Mouse (Mus musculus): ENCODE results near the gene Neurod2. TPM values are rescaled to one million over a fixed set of nuclear protein-coding genes. Genes with fewer than 3 reads are reported as not detected.

Neurod2 gene
- polyA plus RNA-seq, 1 experiment from 2014 or later = 25.5 TPM

DNA sequence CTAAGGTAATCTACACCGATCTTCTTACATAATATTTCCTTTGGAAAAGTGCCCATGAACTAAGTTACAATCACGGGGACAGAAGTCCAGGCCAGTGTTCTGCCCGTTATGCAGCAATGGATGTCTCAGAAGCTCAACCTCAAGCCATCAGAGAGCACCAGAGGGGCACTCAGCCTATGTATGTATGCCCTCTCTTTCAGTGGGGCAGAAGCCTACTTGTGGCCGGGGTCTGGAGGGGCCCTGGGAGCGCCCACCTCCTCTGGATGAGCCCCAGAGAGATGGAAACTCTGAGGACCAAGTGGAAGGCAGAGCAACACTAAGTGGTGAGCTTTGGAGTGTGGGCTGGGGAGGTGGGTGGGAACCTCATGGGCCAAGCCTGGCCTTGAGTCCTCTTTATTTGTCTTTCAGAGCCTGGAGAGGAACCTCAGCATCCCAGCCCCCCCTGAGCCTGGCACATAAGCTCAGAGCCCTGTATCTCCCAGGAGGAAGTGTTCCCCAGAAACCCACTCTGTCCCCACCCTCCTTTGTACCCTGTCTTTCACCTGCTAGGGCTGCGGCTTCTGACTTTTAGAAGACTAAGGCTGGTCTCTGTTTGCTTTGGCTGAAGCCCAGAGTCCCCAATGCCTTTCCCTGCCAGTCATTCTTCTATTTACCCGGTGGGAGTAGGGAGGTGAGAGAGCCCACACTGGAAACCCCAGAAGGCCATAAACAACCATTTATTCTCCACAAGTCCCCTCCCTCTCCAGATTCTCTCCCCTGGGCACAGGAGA is 27.4 kb upstream of the Neurod2 start:
- WGBS = 77% methylated on average over 7 of the region's 7 CpGs
- H3K9me3 ChIP-seq (ENCODE audit: control insufficient read depth, low read length) = no peaks in the 10 kb centered on the region
- H3K27me3 ChIP-seq (ENCODE audit: control insufficient read depth, insufficient read depth, low read length) = peaks cover 11% of the 10 kb centered on the region
- no peak overlapping the region for H3K27ac ChIP-seq (ENCODE audit: low read depth, low read length)
- no peak overlapping the region for H3K4me3 ChIP-seq (ENCODE audit: low read depth, low read length)
- no peaks in the 10 kb centered on the region for H3K36me3 ChIP-seq (ENCODE audit: control insufficient read depth, insufficient read depth, low read length)
- ATAC-seq (ENCODE audit: low read depth) = no peak
- H3K4me2 ChIP-seq (ENCODE audit: low read depth, low read length) = no peak overlapping the region
- no peak overlapping the region for H3K9ac ChIP-seq (replicated peaks; ENCODE audit: low read depth, low read length)
- peaks cover 26% of the 10 kb centered on the region for H3K4me1 ChIP-seq (ENCODE audit: control insufficient read depth, insufficient read depth, low read length)

DNA sequence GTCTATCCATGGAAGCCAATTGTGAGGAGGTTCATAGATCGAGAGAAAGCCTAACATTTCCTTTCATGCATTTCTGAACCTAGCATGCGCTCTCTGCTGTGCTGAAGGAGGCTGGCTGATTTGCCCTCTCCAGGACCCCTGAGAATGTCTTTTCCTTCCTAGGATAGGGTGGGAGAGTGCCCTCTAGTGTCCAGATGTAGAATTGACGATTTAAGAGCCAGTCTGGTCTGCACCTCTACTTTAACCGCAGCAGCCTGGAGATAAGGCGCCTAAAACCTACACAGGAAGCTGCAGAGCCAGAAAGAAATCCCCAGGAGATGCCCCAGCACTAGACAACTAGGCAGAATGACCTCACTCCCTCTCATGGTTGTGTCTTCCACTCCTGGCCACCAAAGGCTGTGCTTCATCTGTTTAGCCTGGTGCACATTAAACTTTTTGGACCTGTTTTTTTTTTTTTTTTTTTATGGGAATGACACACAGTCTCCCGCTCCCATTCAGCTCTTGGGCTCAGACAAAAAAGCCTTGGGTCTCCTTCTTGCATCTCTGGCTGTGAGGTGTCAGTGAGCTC is 26.4 kb upstream of the Neurod2 start:
- Histone ChIP-seq H3K9ac (replicated peaks; ENCODE audit: low read depth, low read length) (no peak overlapping the region), H3K27ac (ENCODE audit: low read depth, low read length) (no peak overlapping the region), H3K27me3 (ENCODE audit: control insufficient read depth, insufficient read depth, low read length) (peaks cover 19% of the 10 kb centered on the region), H3K4me3 (ENCODE audit: low read depth, low read length) (no peak overlapping the region), H3K36me3 (ENCODE audit: control insufficient read depth, insufficient read depth, low read length) (no peaks in the 10 kb centered on the region), H3K9me3 (ENCODE audit: control insufficient read depth, low read length) (no peaks in the 10 kb centered on the region), H3K4me1 (ENCODE audit: control insufficient read depth, insufficient read depth, low read length) (peaks cover 22% of the 10 kb centered on the region), H3K4me2 (ENCODE audit: low read depth, low read length) (no peak overlapping the region)
- no peak for ATAC-seq (ENCODE audit: low read depth)
- WGBS = 6% methylated on average over 6 of the region's 6 CpGs

DNA sequence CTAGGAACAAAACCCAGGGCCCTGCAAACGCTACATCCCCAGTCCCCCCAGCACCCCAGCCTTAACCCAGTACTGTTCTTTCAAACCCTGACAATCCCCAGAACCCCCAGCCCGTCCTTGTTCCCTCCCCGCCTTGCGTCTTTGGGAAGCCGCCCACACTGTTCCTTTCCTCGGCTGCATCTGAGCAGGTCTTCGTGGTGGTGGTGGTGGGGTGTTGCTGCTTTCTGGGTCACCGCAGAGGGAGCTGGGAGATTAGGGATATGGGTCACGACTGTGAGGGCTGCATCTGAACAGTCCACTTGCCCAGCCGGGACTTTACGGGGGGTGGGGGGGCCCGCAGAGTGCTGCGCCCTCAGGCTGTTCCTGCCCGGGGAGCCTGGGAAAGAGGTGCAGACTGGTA is 25.0 kb upstream of the Neurod2 start:
- ATAC-seq (ENCODE audit: low read depth) = no peak
- WGBS = 75% methylated on average over 14 of the region's 14 CpGs
- Histone ChIP-seq H3K27me3 (ENCODE audit: control insufficient read depth, insufficient read depth, low read length) (peaks cover 33% of the 10 kb centered on the region), H3K27ac (ENCODE audit: low read depth, low read length) (no peak overlapping the region), H3K36me3 (ENCODE audit: control insufficient read depth, insufficient read depth, low read length) (no peaks in the 10 kb centered on the region), H3K4me3 (ENCODE audit: low read depth, low read length) (no peak overlapping the region), H3K9ac (replicated peaks; ENCODE audit: low read depth, low read length) (no peak overlapping the region), H3K9me3 (ENCODE audit: control insufficient read depth, low read length) (no peaks in the 10 kb centered on the region), H3K4me2 (ENCODE audit: low read depth, low read length) (no peak overlapping the region), H3K4me1 (ENCODE audit: control insufficient read depth, insufficient read depth, low read length) (peaks cover 13% of the 10 kb centered on the region)

DNA sequence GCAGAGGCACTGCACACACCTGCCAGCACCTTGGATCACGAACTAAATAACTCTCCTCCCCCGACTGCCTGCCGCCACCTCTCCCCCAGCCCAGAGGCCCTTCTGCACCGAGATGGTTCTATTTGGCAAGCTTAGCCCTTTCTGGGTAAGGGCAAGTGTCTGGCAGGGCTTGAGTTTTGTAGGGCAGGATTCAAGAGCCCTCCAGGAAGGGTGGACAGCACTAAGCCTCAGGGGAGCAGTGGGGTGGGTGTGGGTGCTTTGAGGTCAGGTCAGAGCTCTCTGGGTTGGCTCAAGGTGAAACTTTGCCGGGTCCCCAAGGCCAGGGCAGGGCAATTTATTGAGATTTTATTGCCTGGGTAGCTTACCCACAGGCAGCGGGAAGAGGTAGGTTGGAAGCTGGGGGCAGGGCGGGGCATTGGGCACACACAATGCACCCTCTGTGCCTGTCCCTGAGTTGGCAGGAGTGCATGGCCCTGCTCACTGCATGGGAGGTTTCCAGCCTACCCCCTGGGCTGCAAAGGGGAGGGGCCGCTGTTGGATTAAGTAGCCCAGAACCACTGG is 24.3 kb upstream of the Neurod2 start:
- H3K4me3 ChIP-seq (ENCODE audit: low read depth, low read length) = no peak overlapping the region
- no peak overlapping the region for H3K27ac ChIP-seq (ENCODE audit: low read depth, low read length)
- ATAC-seq (ENCODE audit: low read depth) = no peak
- 37% methylated on average over 8 of the region's 8 CpGs for WGBS
- peaks cover 39% of the 10 kb centered on the region for H3K27me3 ChIP-seq (ENCODE audit: control insufficient read depth, insufficient read depth, low read length)
- H3K36me3 ChIP-seq (ENCODE audit: control insufficient read depth, insufficient read depth, low read length) = no peaks in the 10 kb centered on the region
- no peaks in the 10 kb centered on the region for H3K9me3 ChIP-seq (ENCODE audit: control insufficient read depth, low read length)
- H3K4me2 ChIP-seq (ENCODE audit: low read depth, low read length) = no peak overlapping the region
- H3K9ac ChIP-seq (replicated peaks; ENCODE audit: low read depth, low read length) = no peak overlapping the region
- H3K4me1 ChIP-seq (ENCODE audit: control insufficient read depth, insufficient read depth, low read length) = peaks cover 10% of the 10 kb centered on the region

DNA sequence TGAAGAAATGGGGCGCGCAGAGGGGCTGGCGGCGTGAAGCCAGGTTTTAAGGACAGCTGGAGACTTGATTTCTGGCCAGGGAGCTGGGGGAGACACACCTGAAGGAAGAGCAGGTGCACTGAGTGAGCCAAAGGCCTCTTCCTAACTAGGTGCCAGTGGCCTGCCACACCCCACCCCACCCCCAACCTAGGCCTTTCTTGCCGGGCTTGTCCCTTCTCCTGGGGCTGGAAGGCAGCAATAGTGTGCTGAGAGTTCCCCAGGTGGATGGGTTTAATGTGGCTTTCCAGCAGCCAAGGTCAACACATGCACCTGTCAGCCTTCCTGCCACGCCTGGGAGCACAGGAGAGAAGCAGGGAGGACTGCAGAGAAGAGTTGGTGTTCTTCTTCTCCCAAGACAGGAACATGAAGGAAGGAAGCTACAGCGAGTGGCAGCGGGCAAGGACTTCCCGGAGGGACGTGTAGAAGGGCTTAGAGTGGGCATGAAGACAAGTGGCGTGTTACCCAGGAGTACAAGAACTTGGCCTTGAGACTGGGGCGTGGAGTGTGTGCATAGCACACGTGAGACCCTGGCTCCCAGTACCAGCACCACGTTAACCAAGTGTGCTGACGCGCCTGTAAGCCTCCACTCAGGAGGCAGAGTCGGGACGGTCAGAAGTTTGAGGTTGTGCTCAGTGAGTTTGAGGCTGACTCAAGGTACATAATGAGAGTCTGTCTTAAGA is 23.0 kb upstream of the Neurod2 start:
- ATAC-seq (ENCODE audit: low read depth) = no peak
- Histone ChIP-seq H3K36me3 (ENCODE audit: control insufficient read depth, insufficient read depth, low read length) (no peaks in the 10 kb centered on the region), H3K9me3 (ENCODE audit: control insufficient read depth, low read length) (no peaks in the 10 kb centered on the region), H3K27ac (ENCODE audit: low read depth, low read length) (no peak overlapping the region), H3K4me3 (ENCODE audit: low read depth, low read length) (no peak overlapping the region), H3K4me2 (ENCODE audit: low read depth, low read length) (no peak overlapping the region), H3K27me3 (ENCODE audit: control insufficient read depth, insufficient read depth, low read length) (peaks cover 44% of the 10 kb centered on the region), H3K9ac (replicated peaks; ENCODE audit: low read depth, low read length) (no peak overlapping the region), H3K4me1 (ENCODE audit: control insufficient read depth, insufficient read depth, low read length) (peaks cover 13% of the 10 kb centered on the region)
- WGBS = 80% methylated on average over 18 of the region's 18 CpGs

DNA sequence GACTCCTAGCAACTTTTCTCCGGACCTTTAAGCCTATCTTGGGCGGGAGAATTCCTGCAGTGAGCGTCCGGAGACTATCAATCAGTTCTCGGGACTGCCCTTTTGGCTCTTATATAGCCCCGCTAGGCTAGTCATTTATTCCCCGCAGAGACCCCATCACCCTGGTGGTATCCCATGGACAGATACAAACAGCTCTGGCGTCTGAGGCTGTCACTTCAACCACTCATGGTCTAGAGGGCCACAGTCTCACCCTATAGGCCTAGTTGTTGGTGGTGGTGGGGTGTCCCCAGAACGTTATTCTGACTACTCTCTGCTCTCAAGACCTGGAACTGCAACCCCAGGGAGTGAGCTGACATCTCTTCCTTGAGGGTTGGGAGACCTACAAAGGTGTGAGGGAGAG is 19.9 kb upstream of the Neurod2 start:
- 2% methylated on average over 9 of the region's 9 CpGs for WGBS
- Histone ChIP-seq H3K9ac (replicated peaks; ENCODE audit: low read depth, low read length) (no peak overlapping the region), H3K9me3 (ENCODE audit: control insufficient read depth, low read length) (no peaks in the 10 kb centered on the region), H3K4me2 (ENCODE audit: low read depth, low read length) (no peak overlapping the region), H3K27ac (ENCODE audit: low read depth, low read length) (no peak overlapping the region), H3K27me3 (ENCODE audit: control insufficient read depth, insufficient read depth, low read length) (peaks cover 54% of the 10 kb centered on the region), H3K4me1 (ENCODE audit: control insufficient read depth, insufficient read depth, low read length) (peaks cover 11% of the 10 kb centered on the region), H3K36me3 (ENCODE audit: control insufficient read depth, insufficient read depth, low read length) (no peaks in the 10 kb centered on the region), H3K4me3 (ENCODE audit: low read depth, low read length) (peak overlapping the region; percentile 42)
- no peak for ATAC-seq (ENCODE audit: low read depth)

DNA sequence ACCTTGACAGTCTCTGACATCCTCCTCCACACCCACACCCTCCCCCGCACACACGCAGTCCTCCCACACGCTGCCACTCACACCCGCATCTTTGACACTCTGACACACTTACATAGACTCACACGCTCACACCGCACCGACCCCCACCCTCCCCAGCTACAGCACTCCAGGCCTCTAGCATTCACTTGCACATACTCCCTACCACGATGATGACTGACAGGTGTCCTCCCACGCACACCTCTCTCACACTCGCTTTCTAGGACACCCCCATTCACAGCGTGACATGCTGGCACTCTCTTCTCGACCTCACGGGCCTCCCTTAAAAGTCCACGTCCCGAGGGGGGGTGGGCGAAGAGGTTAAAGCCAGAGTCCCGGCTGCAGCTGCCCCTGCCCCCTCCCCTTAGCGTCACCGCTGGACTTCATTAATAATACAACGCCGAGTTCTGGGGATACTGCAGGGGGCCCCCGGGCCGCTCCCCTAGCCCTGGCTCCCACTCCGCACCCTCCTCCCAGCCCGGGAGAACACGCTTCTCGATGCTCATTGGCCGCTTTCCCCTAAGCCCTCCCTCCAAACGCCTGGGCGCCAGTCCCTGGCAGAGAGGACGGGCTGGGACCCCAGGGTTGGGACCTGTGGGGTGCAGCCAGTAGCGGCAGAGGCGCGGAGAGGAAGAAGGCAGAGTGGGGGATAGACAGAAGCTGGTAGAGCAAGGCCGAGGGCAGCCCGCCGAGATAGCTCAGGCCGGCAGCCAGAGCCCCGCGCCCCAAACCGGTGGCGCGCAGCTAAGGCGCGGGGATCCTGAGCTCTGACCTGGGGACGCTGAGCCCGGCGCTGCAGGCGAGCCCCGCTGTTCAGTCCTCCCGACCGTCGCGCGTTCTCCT is 18.9 kb upstream of the Neurod2 start, which contains the start of gene Ppp1r1b:
Gene Ppp1r1b, plus strand, starts transcription at position 322 of the 879 bp plus-strand sequence.
- H3K36me3 ChIP-seq (ENCODE audit: control insufficient read depth, insufficient read depth, low read length) = no peaks in the 10 kb centered on the region
- peaks cover 11% of the 10 kb centered on the region for H3K4me1 ChIP-seq (ENCODE audit: control insufficient read depth, insufficient read depth, low read length)
- ATAC-seq (ENCODE audit: low read depth) = peak; percentile 69
- H3K9me3 ChIP-seq (ENCODE audit: control insufficient read depth, low read length) = no peaks in the 10 kb centered on the region
- peaks cover 51% of the 10 kb centered on the region for H3K27me3 ChIP-seq (ENCODE audit: control insufficient read depth, insufficient read depth, low read length)
- 1% methylated on average over 52 of the region's 55 CpGs for WGBS
- peak within 1 kb of the TSS; percentile 42 for H3K4me3 ChIP-seq (ENCODE audit: low read depth, low read length)
- peak within 1 kb of the TSS; percentile 89 for H3K4me2 ChIP-seq (ENCODE audit: low read depth, low read length)
- H3K27ac ChIP-seq (ENCODE audit: low read depth, low read length) = no peak within 1 kb of the TSS
- H3K9ac ChIP-seq (replicated peaks; ENCODE audit: low read depth, low read length) = peak within 1 kb of the TSS; percentile 42

DNA sequence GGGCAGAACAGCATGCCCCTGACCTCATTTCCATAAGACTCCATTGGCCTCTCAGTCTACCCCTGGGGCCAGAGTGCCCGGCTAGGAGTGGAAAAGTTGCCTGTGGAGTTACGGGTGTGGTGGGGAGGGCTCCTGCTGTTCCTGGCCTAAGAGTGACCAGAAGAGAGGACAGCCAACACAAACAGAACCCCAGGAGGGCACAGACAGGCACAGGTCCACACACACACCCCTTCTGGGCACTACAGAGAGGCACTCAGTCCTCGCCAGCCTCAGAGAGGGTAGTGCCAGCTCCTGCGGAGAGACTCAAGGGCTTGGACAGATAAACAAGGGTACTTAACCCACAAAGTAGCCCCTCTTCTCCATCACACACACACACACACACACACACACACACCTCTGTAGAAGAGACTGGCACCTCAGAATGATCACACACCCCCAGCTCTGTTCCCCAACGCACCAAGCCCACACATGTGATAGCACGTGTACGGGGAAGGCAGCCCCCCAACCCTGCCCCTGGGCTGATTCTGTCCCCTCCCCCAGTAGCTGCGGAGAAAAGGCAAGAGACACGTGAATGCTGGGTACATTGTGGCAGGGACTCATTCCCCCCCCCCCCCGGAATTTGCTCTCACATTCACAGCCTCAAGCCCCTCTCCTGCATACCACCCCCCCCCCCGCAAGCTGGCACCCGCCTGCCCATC is 18.1 kb upstream of the Neurod2 start:
- Histone ChIP-seq H3K27ac (ENCODE audit: low read depth, low read length) (no peak overlapping the region), H3K36me3 (ENCODE audit: control insufficient read depth, insufficient read depth, low read length) (no peaks in the 10 kb centered on the region), H3K4me3 (ENCODE audit: low read depth, low read length) (no peak overlapping the region), H3K27me3 (ENCODE audit: control insufficient read depth, insufficient read depth, low read length) (peaks cover 50% of the 10 kb centered on the region), H3K4me2 (ENCODE audit: low read depth, low read length) (peak overlapping the region; percentile 89; the same call in 1 of the 2 replicates), H3K4me1 (ENCODE audit: control insufficient read depth, insufficient read depth, low read length) (peaks cover 11% of the 10 kb centered on the region), H3K9ac (replicated peaks; ENCODE audit: low read depth, low read length) (no peak overlapping the region), H3K9me3 (ENCODE audit: control insufficient read depth, low read length) (no peaks in the 10 kb centered on the region)
- 2% methylated on average over 9 of the region's 12 CpGs for WGBS
- ATAC-seq (ENCODE audit: low read depth) = no peak

All from neural tube, embryonic 14.5 days (tissue).